Mouse (Mus musculus): ENCODE data around the gene Pde4dip. TPM values are rescaled to one million over a fixed set of nuclear protein-coding genes. Genes with fewer than 3 reads are reported as not detected.

Pde4dip gene
- polyA plus RNA-seq, 1 experiment from 2014 or later: 67.6 TPM

- no peaks in the 10 kb centered on the region for H3K27me3 ChIP-seq
- WGBS: 60% methylated on average over 9 of the region's 9 CpGs
- no peak overlapping the region for H3K4me2 ChIP-seq (replicated peaks)
- no peak overlapping the region for H3K4me3 ChIP-seq
- H3K36me3 ChIP-seq: no peaks in the 10 kb centered on the region
- H3K27ac ChIP-seq (replicated peaks): no peak overlapping the region
- peak; percentile 83 for ATAC-seq (replicated peaks)
- H3K9ac ChIP-seq (replicated peaks): no peak overlapping the region
- H3K4me1 ChIP-seq: peaks cover 13% of the 10 kb centered on the region
- H3K9me3 ChIP-seq: no peaks in the 10 kb centered on the region
These were observed 40.7 kb upstream of the Pde4dip start for GRCm38 (mm10) chr3:97928968-97929858.

- Histone ChIP-seq H3K9me3 (no peaks in the 10 kb centered on the region), H3K4me1 (peaks cover 13% of the 10 kb centered on the region), H3K27me3 (no peaks in the 10 kb centered on the region), H3K27ac (replicated peaks) (no peak overlapping the region), H3K9ac (replicated peaks) (no peak overlapping the region), H3K4me2 (replicated peaks) (no peak overlapping the region), H3K36me3 (0 out of 2 replicates have a peak, but pooled peaks cover 2% of the 10 kb centered on the region), H3K4me3 (no peak overlapping the region)
- WGBS: 82% methylated on average over 4 of the region's 4 CpGs
- no peak for ATAC-seq (replicated peaks)
These were observed 38.8 kb upstream of the Pde4dip start for GRCm38 (mm10) chr3:97927322-97927721.

GRCm38 (mm10) chr3:97925246-97925645 lies 36.7 kb upstream of the Pde4dip start:
- no peak overlapping the region for H3K9ac ChIP-seq (replicated peaks)
- H3K27me3 ChIP-seq: no peaks in the 10 kb centered on the region
- no peak overlapping the region for H3K4me3 ChIP-seq
- H3K4me1 ChIP-seq: no peaks in the 10 kb centered on the region
- H3K4me2 ChIP-seq (replicated peaks): no peak overlapping the region
- WGBS: 90% methylated on average over 2 of the region's 2 CpGs
- peaks cover 10% of the 10 kb centered on the region for H3K36me3 ChIP-seq
- no peak overlapping the region for H3K27ac ChIP-seq (replicated peaks)
- ATAC-seq (replicated peaks): no peak
- H3K9me3 ChIP-seq: no peaks in the 10 kb centered on the region

GRCm38 (mm10) chr3:97918885-97919550 lies 30.5 kb upstream of the Pde4dip start:
- Histone ChIP-seq H3K4me2 (replicated peaks) (no peak overlapping the region), H3K36me3 (peaks cover 33% of the 10 kb centered on the region), H3K27me3 (no peaks in the 10 kb centered on the region), H3K27ac (replicated peaks) (no peak overlapping the region), H3K4me1 (no peaks in the 10 kb centered on the region), H3K9me3 (no peaks in the 10 kb centered on the region), H3K4me3 (no peak overlapping the region), H3K9ac (replicated peaks) (no peak overlapping the region)
- no peak for ATAC-seq (replicated peaks)
- WGBS: 96% methylated on average over 10 of the region's 10 CpGs

GRCm38 (mm10) chr3:97915081-97915480 lies 26.6 kb upstream of the Pde4dip start:
- ATAC-seq (replicated peaks): 0 out of 2 replicates have a peak, but pooled peaks have one; percentile 32
- H3K27me3 ChIP-seq: no peaks in the 10 kb centered on the region
- no peak overlapping the region for H3K4me2 ChIP-seq (replicated peaks)
- WGBS: 79% methylated on average over 4 of the region's 4 CpGs
- H3K27ac ChIP-seq (replicated peaks): no peak overlapping the region
- no peaks in the 10 kb centered on the region for H3K9me3 ChIP-seq
- H3K9ac ChIP-seq (replicated peaks): no peak overlapping the region
- no peak overlapping the region for H3K4me3 ChIP-seq
- no peaks in the 10 kb centered on the region for H3K4me1 ChIP-seq
- H3K36me3 ChIP-seq: peaks cover 35% of the 10 kb centered on the region

GRCm38 (mm10) chr3:97911093-97911492 lies 22.6 kb upstream of the Pde4dip start:
- Histone ChIP-seq H3K9ac (replicated peaks) (no peak overlapping the region), H3K4me1 (no peaks in the 10 kb centered on the region), H3K4me3 (no peak overlapping the region), H3K27me3 (no peaks in the 10 kb centered on the region), H3K9me3 (no peaks in the 10 kb centered on the region), H3K4me2 (replicated peaks) (no peak overlapping the region), H3K36me3 (peaks cover 24% of the 10 kb centered on the region), H3K27ac (replicated peaks) (no peak overlapping the region)
- 85% methylated on average over 7 of the region's 7 CpGs for WGBS
- no peak for ATAC-seq (replicated peaks)

GRCm38 (mm10) chr3:97909737-97910136 lies 21.2 kb upstream of the Pde4dip start:
- H3K4me3 ChIP-seq: no peak overlapping the region
- peaks cover 22% of the 10 kb centered on the region for H3K36me3 ChIP-seq
- H3K9ac ChIP-seq (replicated peaks): no peak overlapping the region
- H3K27ac ChIP-seq (replicated peaks): no peak overlapping the region
- no peaks in the 10 kb centered on the region for H3K4me1 ChIP-seq
- H3K4me2 ChIP-seq (replicated peaks): no peak overlapping the region
- 20% methylated on average over 2 of the region's 2 CpGs for WGBS
- no peaks in the 10 kb centered on the region for H3K27me3 ChIP-seq
- ATAC-seq (replicated peaks): no peak
- H3K9me3 ChIP-seq: no peaks in the 10 kb centered on the region

- WGBS: 27% methylated on average over 5 of the region's 5 CpGs
- peak; percentile 27; the same call in 1 of the 2 replicates for ATAC-seq (replicated peaks)
- H3K4me1 ChIP-seq: peaks cover 22% of the 10 kb centered on the region
These were observed 13.1 kb upstream of the Pde4dip start for GRCm38 (mm10) chr3:97901586-97901985.

GRCm38 (mm10) chr3:97900516-97901490 lies 12.3 kb upstream of the Pde4dip start, which contains the start of gene Sec22b:
TSS of gene Sec22b (plus strand) at chr3:97901190.
- Histone ChIP-seq H3K27me3 (no peaks in the 10 kb centered on the region), H3K9ac (replicated peaks) (peak within 1 kb of the TSS; percentile 92), H3K27ac (replicated peaks) (0 out of 2 replicates have a peak within 1 kb of the TSS, but pooled peaks have one; percentile 36), H3K4me3 (peak within 1 kb of the TSS; percentile 95), H3K4me1 (peaks cover 22% of the 10 kb centered on the region), H3K36me3 (no peaks in the 10 kb centered on the region), H3K4me2 (replicated peaks) (peak within 1 kb of the TSS; percentile 73), H3K9me3 (no peaks in the 10 kb centered on the region)
- peak; percentile 85 for ATAC-seq (replicated peaks)
- WGBS: 6% methylated on average over 41 of the region's 41 CpGs

More at GRCm38 (mm10) chr3:97901586-97901985, 13.1 kb upstream of the Pde4dip start:
- Histone ChIP-seq H3K9ac (replicated peaks) (peak overlapping the region; percentile 92), H3K36me3 (no peaks in the 10 kb centered on the region), H3K27ac (replicated peaks) (no peak overlapping the region), H3K4me3 (peak overlapping the region; percentile 95), H3K9me3 (no peaks in the 10 kb centered on the region), H3K4me2 (replicated peaks) (peak overlapping the region; percentile 73), H3K27me3 (no peaks in the 10 kb centered on the region)

GRCm38 (mm10) chr3:97898381-97898780 lies 9.9 kb upstream of the Pde4dip start:
- peaks cover 20% of the 10 kb centered on the region for H3K4me1 ChIP-seq
- no peak overlapping the region for H3K4me3 ChIP-seq
- ATAC-seq (replicated peaks): no peak
- no peak overlapping the region for H3K9ac ChIP-seq (replicated peaks)
- no peaks in the 10 kb centered on the region for H3K36me3 ChIP-seq
- no peak overlapping the region for H3K4me2 ChIP-seq (replicated peaks)
- WGBS: 71% methylated on average over 3 of the region's 3 CpGs
- no peaks in the 10 kb centered on the region for H3K27me3 ChIP-seq
- no peaks in the 10 kb centered on the region for H3K9me3 ChIP-seq
- H3K27ac ChIP-seq (replicated peaks): no peak overlapping the region

GRCm38 (mm10) chr3:97894695-97895094 lies 6.2 kb upstream of the Pde4dip start:
- no peak for ATAC-seq (replicated peaks)
- no peak overlapping the region for H3K4me2 ChIP-seq (replicated peaks)
- H3K36me3 ChIP-seq: no peaks in the 10 kb centered on the region
- no peaks in the 10 kb centered on the region for H3K9me3 ChIP-seq
- no peak overlapping the region for H3K4me3 ChIP-seq
- peaks cover 4% of the 10 kb centered on the region; the same call in 1 of the 2 replicates for H3K27me3 ChIP-seq
- no peaks in the 10 kb centered on the region for H3K4me1 ChIP-seq
- no peak overlapping the region for H3K9ac ChIP-seq (replicated peaks)
- H3K27ac ChIP-seq (replicated peaks): no peak overlapping the region
- WGBS: 46% methylated on average over 6 of the region's 6 CpGs
